Comparison of ENCODE assay signal across 29 mouse cellular contexts in genomic region chr19:5477668-5478300, GRCm38 (mm10). TPM values are rescaled to one million over a fixed set of nuclear protein-coding genes. Genes with fewer than 3 reads are reported as not detected.
A peak's percentile ranks its signal among the peaks of the same experiment; 100 is the strongest.
DNase-seq lines count a peak whose midpoint lies in the region; ATAC-seq lines count a peak whose summit lies in the region.
"Had no signal": no experiment of that assay in that cellular context is flagged by ENCODE, and none has a peak within 500 bp of the region (broad histone marks: within the 10 kb centered on the region; RNA-seq: fewer than 3 reads in every experiment).

No protein-coding gene starts in this region.

- H3K27me3 ChIP-seq in midbrain, embryonic 10.5 days (ENCODE audit: low read depth, poor library complexity, severe bottlenecking), result peaks cover 10% of the 10 kb centered on the region; the same call in 1 of the 2 replicates
- 0 out of 2 replicates have a peak, but pooled peaks cover 2% of the 10 kb centered on the region for H3K27me3 ChIP-seq in midbrain, embryonic 11.5 days (ENCODE audit: control insufficient read depth, insufficient read depth, low read length)
- H3K27me3 ChIP-seq: forebrain, embryonic 13.5 days; heart, embryonic 13.5 days; hindbrain, embryonic 13.5 days; limb, embryonic 15.5 days; lung, embryonic 15.5 days; midbrain, embryonic 15.5 days; neural tube, embryonic 13.5 days had no signal

- no peak overlapping the region for H3K27ac ChIP-seq in midbrain, embryonic 10.5 days (replicated peaks)
- no peak overlapping the region for H3K27ac ChIP-seq in midbrain, embryonic 11.5 days (ENCODE audit: low read depth, low read length)
- H3K27ac ChIP-seq: forebrain, embryonic 13.5 days; heart, embryonic 13.5 days; hindbrain, embryonic 13.5 days; kidney, postnatal 0 days; limb, embryonic 15.5 days; liver, embryonic 14.5 days; lung, embryonic 15.5 days; midbrain, embryonic 15.5 days; neural tube, embryonic 13.5 days had no signal

- 93% methylated on average over 18 of the region's 18 CpGs for WGBS in midbrain, embryonic 10.5 days
- WGBS in midbrain, embryonic 11.5 days, result 93% methylated on average over 18 of the region's 18 CpGs

- H3K4me3 ChIP-seq in midbrain, embryonic 10.5 days, result peak overlapping the region; percentile 7; the same call in 1 of the 2 replicates
- no peak overlapping the region for H3K4me3 ChIP-seq in midbrain, embryonic 11.5 days (ENCODE audit: low read depth, low read length)
- H3K4me3 ChIP-seq: forebrain, embryonic 13.5 days; heart, embryonic 13.5 days; hindbrain, embryonic 13.5 days; limb, embryonic 15.5 days; lung, embryonic 15.5 days; megakaryocyte, embryonic 14.5 days; midbrain, embryonic 15.5 days; neural tube, embryonic 13.5 days had no signal

- peaks cover 55% of the 10 kb centered on the region for H3K36me3 ChIP-seq in midbrain, embryonic 10.5 days
- no peaks in the 10 kb centered on the region; the same call in 1 of the 2 replicates for H3K36me3 ChIP-seq in midbrain, embryonic 11.5 days (ENCODE audit: control insufficient read depth, insufficient read depth, low read length)

- no peak for ATAC-seq in midbrain, embryonic 11.5 days (ENCODE audit: low FRiP score)
- ATAC-seq: forebrain, embryonic 13.5 days; inflammation-experienced regulatory T-cells, adult 6 months; midbrain, embryonic 15.5 days had no signal

- no peaks in the 10 kb centered on the region for H3K9me3 ChIP-seq in midbrain, embryonic 10.5 days (replicated peaks)
- no peaks in the 10 kb centered on the region for H3K9me3 ChIP-seq in midbrain, embryonic 11.5 days (ENCODE audit: control insufficient read depth, low read length)
- H3K9me3 ChIP-seq: forebrain, embryonic 13.5 days; heart, embryonic 13.5 days; hindbrain, embryonic 13.5 days; limb, embryonic 15.5 days; lung, embryonic 15.5 days; midbrain, embryonic 15.5 days; neural tube, embryonic 13.5 days had no signal

- no peak overlapping the region for H3K9ac ChIP-seq in midbrain, embryonic 11.5 days (ENCODE audit: low read length)
- H3K9ac ChIP-seq: forebrain, embryonic 13.5 days; hindbrain, embryonic 13.5 days; limb, embryonic 15.5 days; liver, embryonic 14.5 days; lung, embryonic 15.5 days; midbrain, embryonic 15.5 days; neural tube, embryonic 13.5 days had no signal

- DNase-seq in adrenal gland, adult 2 months, result peak; percentile 81
- DNase-seq in adrenal gland, adult 8-10 months, result no peak
- DNase-seq in cerebellum, adult 9-11 months, result peak; percentile 46
- DNase-seq in cerebellum, postnatal 4 days (ENCODE audit: low spot score in 2 of 2), result no peak
- no peak for DNase-seq in midbrain, embryonic 10.5 days (ENCODE audit: low spot score)
- no peak for DNase-seq in midbrain, embryonic 11.5 days (ENCODE audit: low spot score, missing footprints)
- no peak for DNase-seq in embryo, embryonic 9.5 days (ENCODE audit: extremely low spot score)
- DNase-seq: cerebellum, postnatal 14 days; embryo, embryonic 11 days; gastrocnemius, postnatal 10 days; heart, adult 18-20 months; heart, postnatal 14 days; kidney, adult 18-20 months; left cerebral cortex, postnatal 4 days; lung, postnatal 36 days; retina, postnatal 1 day; thymus, postnatal 36 days had no signal

- peaks cover 27% of the 10 kb centered on the region for H3K4me1 ChIP-seq in midbrain, embryonic 10.5 days
- peaks cover 15% of the 10 kb centered on the region for H3K4me1 ChIP-seq in midbrain, embryonic 11.5 days (ENCODE audit: control insufficient read depth, insufficient read depth, low read length)

- no peak overlapping the region for H3K4me2 ChIP-seq in midbrain, embryonic 11.5 days
- H3K4me2 ChIP-seq: forebrain, embryonic 13.5 days; heart, embryonic 13.5 days; hindbrain, embryonic 13.5 days; limb, embryonic 15.5 days; lung, embryonic 15.5 days; midbrain, embryonic 15.5 days; neural tube, embryonic 13.5 days had no signal

RNA-seq across cellular contexts. Expression of gene Efemp2, which starts 4.0 kb away (rescaled TPM):
- total RNA-seq in adrenal gland, adult 2 months (2021), result 100 to 1,000 TPM in 1 of 2 experiments, 10 to 100 TPM in 1; 49.7 to 107 TPM
- polyA plus RNA-seq in adrenal gland, adult 2 months (2012; rRNA removed), result 112 and 116 TPM in 2 replicates
- total RNA-seq in adrenal gland, adult 8-10 months (2022), result 100 to 1,000 TPM in 2 of 4 experiments, 10 to 100 TPM in 2; 64.9 to 173 (median 105) TPM
- 67.6 and 69.1 TPM in 2 replicates for polyA plus RNA-seq in midbrain, embryonic 10.5 days (2016; fragmentation: Nextera tagmentation; extraction: Ambion mirVana)
- polyA plus RNA-seq in midbrain, embryonic 11.5 days (2014; fragmentation: Nextera tagmentation; extraction: Ambion mirVana), result 52.7 and 54.7 TPM in 2 replicates

RNA-seq across cellular contexts. Expression of gene Ctsw, which starts 9.5 kb away (rescaled TPM):
- under 1 TPM; 0.75 to 0.79 TPM for total RNA-seq in adrenal gland, adult 2 months (2021)
- polyA plus RNA-seq in adrenal gland, adult 2 months (2012; rRNA removed), result 0.71 and 1.1 TPM in 2 replicates
- 1 to 10 TPM; 1.1 to 2.2 (median 1.6) TPM for total RNA-seq in adrenal gland, adult 8-10 months (2022)
- polyA plus RNA-seq in midbrain, embryonic 10.5 days (2016; fragmentation: Nextera tagmentation; extraction: Ambion mirVana), result 1.7 and 2.7 TPM in 2 replicates
- 2.4 and 3.0 TPM in 2 replicates for polyA plus RNA-seq in midbrain, embryonic 11.5 days (2014; fragmentation: Nextera tagmentation; extraction: Ambion mirVana)
- total RNA-seq: layer of hippocampus, adult 18-20 months had no signal

RNA-seq across cellular contexts. Expression of gene Mus81, which starts 10.4 kb away (rescaled TPM):
- total RNA-seq in adrenal gland, adult 2 months (2021), result 10 to 100 TPM; 23.2 to 24.9 TPM
- polyA plus RNA-seq in adrenal gland, adult 2 months (2012; rRNA removed), result 39.5 and 45.7 TPM in 2 replicates
- 10 to 100 TPM; 25.8 to 40.4 (median 33.8) TPM for total RNA-seq in adrenal gland, adult 8-10 months (2022)
- polyA plus RNA-seq in midbrain, embryonic 10.5 days (2016; fragmentation: Nextera tagmentation; extraction: Ambion mirVana), result 41.3 and 47.0 TPM in 2 replicates
- polyA plus RNA-seq in midbrain, embryonic 11.5 days (2014; fragmentation: Nextera tagmentation; extraction: Ambion mirVana), result 38.4 TPM in 2 replicates

RNA-seq across cellular contexts. Expression of gene Cfl1, which starts 12.5 kb away (rescaled TPM):
- 100 to 1,000 TPM; 732 to 783 TPM for total RNA-seq in adrenal gland, adult 2 months (2021)
- 308 and 311 TPM in 2 replicates for polyA plus RNA-seq in adrenal gland, adult 2 months (2012; rRNA removed)
- total RNA-seq in adrenal gland, adult 8-10 months (2022), result 100 to 1,000 TPM; 711 to 770 (median 737) TPM
- 3,131 and 3,331 TPM in 2 replicates for polyA plus RNA-seq in midbrain, embryonic 10.5 days (2016; fragmentation: Nextera tagmentation; extraction: Ambion mirVana)
- 3,750 and 3,786 TPM in 2 replicates for polyA plus RNA-seq in midbrain, embryonic 11.5 days (2014; fragmentation: Nextera tagmentation; extraction: Ambion mirVana)

RNA-seq across cellular contexts. Expression of gene Fibp, which starts 17.4 kb away (rescaled TPM):
- total RNA-seq in adrenal gland, adult 2 months (2021), result 10 to 100 TPM; 85.1 to 94.8 TPM
- 89.9 and 95.9 TPM in 2 replicates for polyA plus RNA-seq in adrenal gland, adult 2 months (2012; rRNA removed)
- total RNA-seq in adrenal gland, adult 8-10 months (2022), result 100 to 1,000 TPM in 2 of 4 experiments, 10 to 100 TPM in 2; 95.6 to 139 (median 110) TPM
- polyA plus RNA-seq in midbrain, embryonic 10.5 days (2016; fragmentation: Nextera tagmentation; extraction: Ambion mirVana), result 98.0 and 111 TPM in 2 replicates
- 98.3 and 103 TPM in 2 replicates for polyA plus RNA-seq in midbrain, embryonic 11.5 days (2014; fragmentation: Nextera tagmentation; extraction: Ambion mirVana)

Comparison
In these comparisons a context has a peak if more than half of its experiments do, and no peak if none do; other contexts are left out.
1. DNase-seq: peak in adrenal gland, adult 2 months (single experiment) and cerebellum, adult 9-11 months (single experiment); none in adrenal gland, adult 8-10 months (single experiment), cerebellum, postnatal 4 days (0 of 2), midbrain, embryonic 10.5 days (single experiment), midbrain, embryonic 11.5 days (single experiment) and embryo, embryonic 9.5 days (single experiment).